Mouse (Mus musculus): ENCODE results near the gene Ssb. TPM values are rescaled to one million over a fixed set of nuclear protein-coding genes. Genes with fewer than 3 reads are reported as not detected.
"Not testable (repeated sequence)": the region's sequence is repeated elsewhere in the genome, so short reads cannot be mapped to it uniquely, and the experiment has no call there.

The Ssb gene
- total RNA-seq, 4 experiments from 2014 or later: 58.2 to 78.0 (median 62.0) TPM

GRCm38 (mm10) chr2:69862117-69862657, 825 bp downstream of the Ssb start:
- no peak for DNase-seq (ENCODE audit: low spot score)

DNA sequence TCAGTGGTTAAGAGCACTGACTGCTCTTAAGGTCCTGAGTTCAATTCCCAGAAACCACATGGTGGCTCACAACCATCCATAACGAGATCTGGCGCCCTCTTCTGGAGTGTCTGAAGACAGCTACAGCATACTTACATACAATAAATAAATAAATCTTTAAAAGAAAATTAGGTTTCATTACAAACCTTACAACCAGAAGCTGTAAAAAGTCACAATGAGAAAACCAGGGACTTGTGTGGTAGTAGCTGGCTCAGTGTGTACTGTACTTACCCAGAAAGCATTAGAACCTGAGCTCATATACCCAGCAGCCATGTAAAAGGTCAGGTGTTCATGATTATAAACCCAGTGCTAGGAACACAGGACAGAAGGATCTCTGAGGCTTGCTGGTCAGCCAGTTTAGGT, 22.6 kb downstream of the Ssb start:
- no peak for DNase-seq (ENCODE audit: low spot score)

DNA sequence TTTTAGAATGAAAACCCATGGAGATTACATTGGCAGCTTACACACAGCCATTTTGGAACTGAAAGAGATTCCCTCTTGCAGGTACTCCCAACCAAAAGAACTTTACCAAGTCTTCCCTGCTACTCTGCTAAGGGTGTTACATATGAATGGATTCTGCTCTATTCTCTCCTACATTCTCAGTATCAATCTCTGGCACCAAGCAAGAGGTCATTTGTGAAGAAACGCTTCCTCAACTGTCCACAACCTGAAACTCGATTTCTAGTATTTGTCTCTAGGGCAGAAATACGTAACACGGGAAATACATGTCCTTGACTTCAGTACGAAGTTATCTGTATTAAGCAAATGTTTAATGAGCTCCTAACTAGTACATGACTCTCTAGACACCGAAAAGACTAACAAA, 23.2 kb downstream of the Ssb start:
- DNase-seq (ENCODE audit: low spot score): no peak

GRCm38 (mm10) chr2:69885050-69885449, 23.7 kb downstream of the Ssb start:
- DNase-seq (ENCODE audit: low spot score): no peak

GRCm38 (mm10) chr2:69885451-69886305, 24.3 kb downstream of the Ssb start, which contains the start of gene Mettl5:
Mettl5 (minus strand) TSS chr2:69885615.
- peak; percentile 86 for DNase-seq (ENCODE audit: low spot score)

GRCm38 (mm10) chr2:69888957-69889356, 27.6 kb downstream of the Ssb start:
- no peak for DNase-seq (ENCODE audit: low spot score)

GRCm38 (mm10) chr2:69890843-69891242, 29.5 kb downstream of the Ssb start:
- DNase-seq (ENCODE audit: low spot score): no peak

DNA sequence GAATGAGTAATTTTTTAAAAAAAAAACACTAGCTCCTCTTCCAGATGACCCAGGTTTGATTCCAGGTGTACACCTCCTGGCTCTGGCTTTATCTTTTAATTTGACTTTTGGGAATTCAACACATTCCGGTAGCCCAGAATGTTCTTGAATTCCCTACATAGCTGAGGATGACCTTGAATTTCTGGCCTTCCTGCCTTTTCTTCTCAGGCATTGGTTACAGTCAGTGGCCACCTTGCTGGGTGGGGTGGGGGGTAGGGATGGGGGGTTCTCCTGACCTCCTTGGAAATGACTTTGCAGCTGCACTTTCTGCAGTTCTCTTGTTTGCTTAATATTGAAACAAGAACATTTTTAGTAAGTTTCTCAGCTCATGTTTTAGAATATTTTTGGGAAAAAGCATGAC, 31.8 kb downstream of the Ssb start:
- no peak for DNase-seq (ENCODE audit: low spot score)

GRCm38 (mm10) chr2:69893891-69894290, 32.5 kb downstream of the Ssb start:
- no peak for DNase-seq (ENCODE audit: low spot score)

GRCm38 (mm10) chr2:69895502-69896223, 34.3 kb downstream of the Ssb start:
- no peak for DNase-seq (ENCODE audit: low spot score)

DNA sequence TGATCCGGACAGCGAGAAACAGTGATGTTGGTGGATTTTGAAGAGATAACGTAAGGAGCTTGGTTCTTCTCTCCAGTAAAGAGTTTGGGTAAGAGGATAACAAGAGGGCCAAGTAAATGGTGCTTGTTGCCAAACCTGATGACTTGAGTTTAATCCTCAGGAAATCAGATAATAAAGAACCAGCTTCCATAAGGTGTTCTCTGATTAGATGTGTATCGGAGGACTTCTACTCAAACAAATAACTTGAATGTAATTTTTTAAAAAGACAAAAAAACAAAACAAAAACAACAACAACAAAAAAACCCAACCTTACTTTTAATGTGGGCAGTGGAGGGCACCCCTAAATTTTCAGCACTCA, 34.8 kb downstream of the Ssb start:
- DNase-seq (ENCODE audit: low spot score): no peak

GRCm38 (mm10) chr2:69897039-69897617, 35.8 kb downstream of the Ssb start, which contains the start of gene Ubr3:
Ubr3 (plus strand) TSS chr2:69897246.
- peak; percentile 96 for DNase-seq (ENCODE audit: low spot score)

GRCm38 (mm10) chr2:69897618-69898575, 36.5 kb downstream of the Ssb start:
- peak; percentile 65 for DNase-seq (ENCODE audit: low spot score)

GRCm38 (mm10) chr2:69903541-69903940, 42.2 kb downstream of the Ssb start:
- DNase-seq (ENCODE audit: low spot score): no peak

GRCm38 (mm10) chr2:69907394-69907793, 46.0 kb downstream of the Ssb start:
- not testable (repeated sequence) for DNase-seq (ENCODE audit: low spot score)

DNA sequence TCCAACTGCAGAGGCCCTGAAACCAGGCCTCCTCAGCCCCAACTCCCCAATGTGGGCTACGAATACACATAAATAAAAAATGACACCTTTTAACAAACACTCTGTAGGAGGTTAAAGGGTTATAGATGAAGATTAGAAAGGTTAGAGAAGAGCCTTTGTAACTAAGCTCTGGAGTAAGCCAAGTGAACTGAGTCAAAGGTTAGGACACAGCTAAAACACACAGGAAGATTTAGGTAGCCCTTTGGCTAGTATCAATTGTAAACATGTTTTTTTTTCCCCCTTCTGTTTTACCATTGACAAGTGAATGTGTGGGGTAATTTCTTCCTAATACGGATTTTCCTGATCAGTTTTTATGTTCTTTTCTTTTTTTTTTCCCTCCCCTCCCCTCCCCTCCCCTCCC, 51.4 kb downstream of the Ssb start:
- DNase-seq (ENCODE audit: low spot score): no peak

GRCm38 (mm10) chr2:69917301-69917700, 55.9 kb downstream of the Ssb start:
- DNase-seq (ENCODE audit: low spot score): no peak
